In the genomic region with DNA sequence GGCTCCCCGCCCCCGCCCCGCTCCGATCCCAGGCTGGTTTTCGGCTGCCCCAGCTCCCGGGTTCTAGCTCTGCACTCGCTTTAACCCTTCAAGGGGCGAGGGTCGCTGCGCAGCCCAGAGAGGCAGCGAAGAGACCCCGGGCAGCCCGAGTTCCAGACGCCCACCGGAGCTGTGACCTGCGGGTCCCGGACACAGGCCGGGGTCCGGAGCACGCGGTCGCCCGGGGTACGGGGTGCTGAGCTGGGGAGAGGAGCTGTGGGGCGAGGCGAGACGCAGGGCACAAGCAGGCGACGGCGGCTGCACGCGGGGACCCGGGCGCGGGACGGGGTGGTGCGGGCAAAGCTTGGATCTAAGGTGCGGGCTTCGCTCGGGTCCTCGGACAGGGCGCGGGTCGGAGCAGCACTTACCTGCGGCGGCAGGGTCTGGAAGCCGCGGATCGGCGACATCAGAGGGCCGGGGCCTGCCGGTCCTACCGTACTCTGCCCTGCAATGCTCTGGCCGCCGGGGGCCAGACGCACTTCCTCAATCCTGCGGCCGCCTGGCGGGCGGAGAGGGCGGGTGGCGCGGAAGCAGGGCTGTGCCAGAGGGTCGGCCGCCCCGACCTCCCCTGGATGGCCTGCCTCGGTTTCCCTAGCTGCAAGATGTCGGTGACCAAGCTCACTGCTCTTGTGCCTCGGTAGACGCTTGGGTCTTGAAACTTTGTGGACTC, we compare ENCODE assay signal across 8 mouse cellular contexts. TPM values are rescaled to one million over a fixed set of nuclear protein-coding genes. Genes with fewer than 3 reads are reported as not detected.
DNase-seq lines count a peak whose midpoint lies in the region; ATAC-seq and TF ChIP-seq lines count a peak whose summit lies in the region.

Lrrk1 (minus strand) TSS at position 538 of the 709 bp plus-strand sequence.

- H3K9ac ChIP-seq in lung, postnatal 0 days (replicated peaks; ENCODE audit: low read depth) = peak within 1 kb of the TSS; percentile 93

- DNase-seq in 3T3-L1 (ENCODE audit: low read depth, low spot score) = peak; percentile 63
- DNase-seq in MEL-GATA-1-ER (ENCODE audit: extremely low read depth, low read depth) = peak; percentile 32
- peak; percentile 83 for DNase-seq in embryonic facial prominence, embryonic 10.5 days (ENCODE audit: low spot score)
- peak; percentile 84 for DNase-seq in heart, embryonic 10.5 days (ENCODE audit: low spot score)
- peak; percentile 45 for DNase-seq in kidney, adult 9 months
- peak; percentile 79 for DNase-seq in lung, postnatal 0 days (ENCODE audit: low spot score)
- peak; percentile 47 for DNase-seq in ovary, postnatal 14 days (ENCODE audit: low spot score)
- no peak for DNase-seq in right cerebral cortex, postnatal 36 days (ENCODE audit: low spot score in 2 of 2)

- peak within 1 kb of the TSS; percentile 95 for H3K4me2 ChIP-seq in lung, postnatal 0 days (replicated peaks; ENCODE audit: low read depth, low read length)

- peaks cover 19% of the 10 kb centered on the region for H3K4me1 ChIP-seq in embryonic facial prominence, embryonic 10.5 days
- H3K4me1 ChIP-seq in heart, embryonic 10.5 days = no peaks in the 10 kb centered on the region
- peaks cover 14% of the 10 kb centered on the region; the same call in 1 of the 2 replicates for H3K4me1 ChIP-seq in lung, postnatal 0 days (ENCODE audit: insufficient read depth, low read depth, low read length)

- no peak for TF ChIP-seq EP300 in lung, postnatal 0 days (IDR thresholded peaks at IDR 0.05)

- H3K36me3 ChIP-seq in embryonic facial prominence, embryonic 10.5 days (replicated peaks) = no peaks in the 10 kb centered on the region
- no peaks in the 10 kb centered on the region for H3K36me3 ChIP-seq in heart, embryonic 10.5 days
- no peaks in the 10 kb centered on the region for H3K36me3 ChIP-seq in lung, postnatal 0 days (ENCODE audit: insufficient read depth, low read length)

- no peaks in the 10 kb centered on the region for H3K9me3 ChIP-seq in embryonic facial prominence, embryonic 10.5 days
- H3K9me3 ChIP-seq in heart, embryonic 10.5 days = no peaks in the 10 kb centered on the region
- H3K9me3 ChIP-seq in lung, postnatal 0 days (ENCODE audit: low read length) = no peaks in the 10 kb centered on the region

- H3K27ac ChIP-seq in embryonic facial prominence, embryonic 10.5 days (replicated peaks) = peak within 1 kb of the TSS; percentile 93
- peak within 1 kb of the TSS; percentile 93 for H3K27ac ChIP-seq in heart, embryonic 10.5 days
- peak within 1 kb of the TSS; percentile 92 for H3K27ac ChIP-seq in lung, postnatal 0 days (ENCODE audit: low read length)

- peak; percentile 72 for TF ChIP-seq CTCF in lung, postnatal 0 days (IDR thresholded peaks at IDR 0.05)

- under 1% methylated on average over 70 of the region's 70 CpGs for WGBS in embryonic facial prominence, embryonic 10.5 days
- WGBS in heart, embryonic 10.5 days = under 1% methylated on average over 70 of the region's 70 CpGs
- under 1% methylated on average over 70 of the region's 70 CpGs for WGBS in lung, postnatal 0 days

- H3K4me3 ChIP-seq in embryonic facial prominence, embryonic 10.5 days = peak within 1 kb of the TSS; percentile 82
- peak within 1 kb of the TSS; percentile 84 for H3K4me3 ChIP-seq in heart, embryonic 10.5 days
- H3K4me3 ChIP-seq in lung, postnatal 0 days (ENCODE audit: low read depth, low read length) = peak within 1 kb of the TSS; percentile 77

- ATAC-seq in lung, postnatal 0 days = peak; percentile 79

- H3K27me3 ChIP-seq in embryonic facial prominence, embryonic 10.5 days (replicated peaks; ENCODE audit: low read depth, poor library complexity, severe bottlenecking) = peaks cover 19% of the 10 kb centered on the region
- H3K27me3 ChIP-seq in heart, embryonic 10.5 days (ENCODE audit: insufficient read depth, poor library complexity, severe bottlenecking) = peaks cover 5% of the 10 kb centered on the region; the same call in 1 of the 2 replicates
- no peaks in the 10 kb centered on the region for H3K27me3 ChIP-seq in lung, postnatal 0 days (replicated peaks; ENCODE audit: insufficient read depth, low read length)

RNA-seq across cellular contexts. Expression of gene Lrrk1, which starts in this region (rescaled TPM):
- 8.5 and 8.7 TPM in 2 replicates for polyA plus RNA-seq in embryonic facial prominence, embryonic 10.5 days (2016; fragmentation: Nextera tagmentation; extraction: Ambion mirVana)
- 9.9 and 12.3 TPM in 2 replicates for polyA plus RNA-seq in heart, embryonic 10.5 days (2016; fragmentation: Nextera tagmentation; extraction: Ambion mirVana)
- 20.5 and 27.9 TPM in 2 replicates for polyA plus RNA-seq in lung, postnatal 0 days (2015; fragmentation: Nextera tagmentation; extraction: Ambion mirVana)

Comparison
In these comparisons a context has a peak if more than half of its experiments do, and no peak if none do; other contexts are left out.
1. DNase-seq: peak in 3T3-L1 (single experiment), MEL-GATA-1-ER (single experiment), embryonic facial prominence, embryonic 10.5 days (single experiment), heart, embryonic 10.5 days (single experiment), kidney, adult 9 months (single experiment), lung, postnatal 0 days (single experiment) and ovary, postnatal 14 days (single experiment); none in right cerebral cortex, postnatal 36 days (0 of 2).
2. Peak in every context shown above with its lines, with median percentiles within 50 percentile points of each other: H3K27ac ChIP-seq and H3K4me3 ChIP-seq.